Mouse (Mus musculus) brain, embryonic 18.5 days (tissue): ENCODE results near the gene Gm28308.

Experiments used
- DNase-seq: peaks from one replicate; pipeline ENCODE4 v3.0.0-alpha.2; 2012; ENCODE audit warnings: low read depth, low spot score

The Gm28308 gene

GRCm38 (mm10) chr6:52219234-52219942, 6.2 kb upstream of the Gm28308 start:
- no peak for DNase-seq

DNA sequence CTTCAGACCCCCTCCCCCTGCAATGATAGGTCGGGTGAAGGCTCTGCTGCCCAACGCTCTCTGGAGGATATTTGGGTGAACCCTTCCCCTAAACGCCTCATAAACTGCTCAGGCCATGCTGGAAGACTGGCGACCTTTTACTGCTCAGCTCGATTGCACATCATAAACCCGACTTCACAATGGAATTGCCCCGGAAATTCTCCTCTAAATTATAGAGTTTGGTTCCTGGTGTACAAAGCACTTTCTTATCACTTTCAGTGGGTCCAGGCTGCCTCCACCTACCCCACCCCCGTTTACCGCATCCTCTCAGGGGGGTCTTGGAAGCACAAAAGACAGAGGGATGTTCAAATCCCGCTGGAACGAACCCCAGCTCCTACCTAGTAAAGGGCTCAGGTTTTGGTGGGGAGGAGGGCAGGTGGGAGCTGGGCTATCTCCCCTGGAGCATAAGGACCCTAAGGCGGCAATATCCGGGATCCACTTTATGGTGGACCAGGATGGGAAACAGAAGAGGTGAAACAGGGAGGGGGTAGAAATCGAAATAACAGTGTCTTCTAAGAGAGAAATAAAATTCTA, 5.6 kb upstream of the Gm28308 start:
- DNase-seq = no peak

DNA sequence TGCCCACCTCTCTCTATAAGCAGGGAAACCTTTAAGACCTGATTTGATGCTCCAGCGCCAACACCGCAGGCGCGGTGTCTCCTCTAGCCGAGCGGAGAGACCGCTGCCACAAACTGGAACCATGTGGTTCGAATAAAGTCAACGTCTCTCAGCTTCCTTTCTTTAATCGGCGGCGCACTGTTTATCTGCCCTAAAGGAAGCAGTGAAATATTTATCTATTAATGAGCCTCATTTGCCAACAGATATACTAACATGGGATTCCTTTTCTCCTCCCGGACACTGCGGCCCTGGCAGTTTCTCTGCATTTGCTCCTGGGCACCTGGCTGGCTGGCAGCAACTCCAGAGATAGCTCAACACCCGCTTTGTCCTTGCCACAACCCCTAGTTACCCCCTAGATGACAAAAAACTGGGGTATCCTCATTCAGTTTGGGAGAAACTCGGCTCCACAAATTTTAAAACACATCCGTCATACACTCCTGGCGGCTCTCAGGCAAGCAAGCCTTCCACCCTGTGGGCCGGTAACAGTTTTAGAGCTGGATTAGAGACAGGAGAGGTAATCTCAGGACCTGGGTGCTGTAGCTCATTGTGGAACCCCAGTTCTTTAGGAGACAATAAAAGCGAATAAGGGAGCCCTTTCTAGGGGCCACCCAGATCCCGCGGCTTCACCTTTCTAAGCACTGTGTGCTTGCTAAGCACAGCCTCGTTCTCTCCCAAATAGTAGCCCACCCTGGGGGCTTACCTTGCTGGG, 4.9 kb upstream of the Gm28308 start:
- no peak for DNase-seq

- DNase-seq = no peak
Observed at GRCm38 (mm10) chr6:52217459-52217768, 4.3 kb upstream of the Gm28308 start.

GRCm38 (mm10) chr6:52216691-52217458, 3.7 kb upstream of the Gm28308 start:
- DNase-seq = no peak

DNA sequence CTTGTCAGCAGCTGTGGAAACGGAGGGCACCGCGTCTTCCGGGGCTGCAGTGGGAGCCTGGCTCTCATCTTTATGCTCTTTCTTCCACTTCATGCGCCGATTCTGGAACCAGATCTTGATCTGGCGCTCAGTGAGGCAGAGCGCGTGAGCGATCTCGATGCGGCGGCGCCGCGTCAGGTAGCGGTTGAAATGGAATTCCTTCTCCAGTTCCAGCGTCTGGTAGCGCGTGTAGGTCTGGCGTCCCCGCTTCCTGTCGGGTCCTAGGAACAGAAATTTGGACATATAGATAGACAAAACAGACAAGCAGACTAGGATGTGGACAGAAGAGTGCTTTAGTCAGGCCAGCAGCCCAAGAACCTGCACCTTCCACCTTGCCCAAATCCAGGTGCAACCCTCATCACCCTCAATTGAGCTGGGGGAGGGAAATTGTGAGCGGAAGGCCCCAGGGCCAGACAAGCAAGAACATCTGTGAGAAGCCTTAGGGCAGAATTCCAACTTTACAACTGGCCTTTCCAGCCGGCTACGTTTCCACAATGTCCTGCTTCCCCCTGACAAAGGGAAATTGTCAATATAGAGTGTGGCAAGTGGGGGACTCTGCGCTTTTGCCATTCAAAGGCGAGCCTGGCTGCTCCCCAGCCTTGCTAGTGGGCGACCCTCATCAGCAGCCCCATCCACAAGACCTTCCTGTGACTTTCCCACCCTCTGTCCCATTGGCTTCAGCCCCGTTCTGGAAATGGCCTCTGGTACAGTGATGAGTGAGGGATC, 2.8 kb upstream of the Gm28308 start:
- no peak for DNase-seq

GRCm38 (mm10) chr6:52215070-52215469, 1.9 kb upstream of the Gm28308 start:
- DNase-seq = no peak

DNA sequence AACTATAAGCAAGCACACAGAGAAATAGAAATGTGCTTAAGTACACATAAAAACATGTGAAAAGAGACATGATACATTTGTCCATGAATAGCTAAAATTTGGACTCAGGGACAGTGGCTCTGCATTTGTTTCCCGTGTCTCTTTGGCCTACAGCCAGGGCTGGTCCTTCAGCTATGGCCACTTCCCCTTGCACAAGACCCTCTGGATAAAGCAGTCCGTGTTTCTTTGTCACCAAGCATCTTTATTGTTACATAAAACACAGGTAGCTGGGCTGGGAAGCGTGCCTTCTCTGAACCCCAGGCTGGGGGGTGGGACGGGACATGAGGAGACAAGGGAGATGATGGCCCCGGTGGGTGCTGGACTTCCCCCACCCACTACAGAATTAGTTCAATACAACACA, 1.1 kb upstream of the Gm28308 start:
- DNase-seq = no peak

- DNase-seq = no peak
Observed at GRCm38 (mm10) chr6:52212556-52213118, 502 bp downstream of the Gm28308 start.

- DNase-seq = no peak
Observed at GRCm38 (mm10) chr6:52211961-52212360, 1.2 kb downstream of the Gm28308 start.

- no peak for DNase-seq
Observed at GRCm38 (mm10) chr6:52211170-52211935, 1.8 kb downstream of the Gm28308 start.

DNA sequence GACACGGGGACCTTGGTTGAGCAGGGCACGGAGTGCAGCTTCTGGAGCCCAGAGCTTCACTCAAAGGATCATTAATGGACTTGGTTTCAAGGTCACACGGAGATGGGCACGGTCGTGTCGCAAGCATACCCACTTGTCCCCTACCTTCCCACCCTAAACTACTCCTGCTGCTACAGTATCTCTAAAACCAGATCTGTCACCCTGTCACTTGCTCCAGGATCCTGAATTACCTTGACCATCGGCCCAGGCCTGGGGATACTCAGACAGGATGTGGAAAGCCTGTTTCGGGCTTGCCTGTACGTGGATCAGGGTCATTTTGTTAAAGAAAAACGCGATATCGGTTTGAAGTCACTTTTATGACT, 3.5 kb downstream of the Gm28308 start:
- DNase-seq = no peak

- no peak for DNase-seq
Observed at GRCm38 (mm10) chr6:52208868-52209684, 4.1 kb downstream of the Gm28308 start.

- no peak for DNase-seq
Observed at GRCm38 (mm10) chr6:52208072-52208867, 4.9 kb downstream of the Gm28308 start, which contains the start of gene Hoxa6. TSS of gene Hoxa6 (minus strand) at chr6:52208722.

DNA sequence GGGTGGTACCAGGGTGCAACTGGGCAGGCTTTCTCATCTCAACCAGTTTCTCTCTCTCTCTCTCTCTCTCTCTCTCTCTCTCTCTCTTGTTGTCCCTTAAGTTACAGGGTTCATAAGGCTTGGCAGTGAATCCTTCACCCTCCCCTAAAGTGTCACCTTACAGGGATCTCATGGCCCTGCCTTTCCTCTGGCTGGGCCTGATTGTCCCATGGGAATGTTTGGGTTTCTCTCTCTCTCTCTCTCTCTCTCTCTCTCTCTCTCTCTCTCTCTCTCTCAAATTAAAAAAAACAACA, 5.5 kb downstream of the Gm28308 start:
- no peak for DNase-seq

DNA sequence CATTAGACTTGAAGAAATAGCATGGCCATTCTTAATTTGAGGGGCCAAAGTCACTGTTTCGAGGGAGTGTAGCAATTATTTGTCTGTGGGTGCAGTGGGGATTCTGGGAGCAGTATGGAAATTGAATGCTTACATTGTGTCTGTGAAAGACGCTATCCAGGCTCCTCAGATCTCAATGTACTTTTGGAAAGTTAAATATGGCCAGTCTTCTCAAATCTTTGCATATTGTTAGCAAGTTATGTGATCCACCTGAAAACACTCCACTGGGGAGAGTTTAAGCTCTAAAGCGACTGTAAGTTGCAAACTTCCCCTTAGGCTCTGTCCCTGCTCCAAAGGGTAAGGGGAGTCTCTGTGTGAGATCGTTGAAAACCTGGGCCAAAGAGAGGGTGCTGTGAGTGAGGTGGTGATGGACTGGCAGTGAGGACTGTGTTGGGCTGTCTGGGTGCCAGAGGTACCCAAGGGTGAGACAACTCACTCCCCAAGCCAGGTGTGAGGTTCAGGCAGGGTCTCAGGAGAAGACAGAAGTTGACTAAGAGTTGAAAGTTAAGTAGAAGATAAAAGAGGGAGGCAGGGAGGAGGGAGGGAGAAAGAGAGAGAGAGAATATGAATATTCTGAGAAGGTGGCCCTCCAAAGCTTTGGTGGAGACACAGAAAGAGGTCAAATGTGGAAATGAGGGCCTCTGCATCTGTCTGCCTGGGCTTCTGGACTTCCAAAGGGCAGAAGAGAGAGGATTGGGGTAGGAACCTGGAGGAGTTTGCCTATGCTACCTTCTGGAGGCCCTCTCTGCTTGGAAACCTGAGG, 6.1 kb downstream of the Gm28308 start:
- no peak for DNase-seq

DNA sequence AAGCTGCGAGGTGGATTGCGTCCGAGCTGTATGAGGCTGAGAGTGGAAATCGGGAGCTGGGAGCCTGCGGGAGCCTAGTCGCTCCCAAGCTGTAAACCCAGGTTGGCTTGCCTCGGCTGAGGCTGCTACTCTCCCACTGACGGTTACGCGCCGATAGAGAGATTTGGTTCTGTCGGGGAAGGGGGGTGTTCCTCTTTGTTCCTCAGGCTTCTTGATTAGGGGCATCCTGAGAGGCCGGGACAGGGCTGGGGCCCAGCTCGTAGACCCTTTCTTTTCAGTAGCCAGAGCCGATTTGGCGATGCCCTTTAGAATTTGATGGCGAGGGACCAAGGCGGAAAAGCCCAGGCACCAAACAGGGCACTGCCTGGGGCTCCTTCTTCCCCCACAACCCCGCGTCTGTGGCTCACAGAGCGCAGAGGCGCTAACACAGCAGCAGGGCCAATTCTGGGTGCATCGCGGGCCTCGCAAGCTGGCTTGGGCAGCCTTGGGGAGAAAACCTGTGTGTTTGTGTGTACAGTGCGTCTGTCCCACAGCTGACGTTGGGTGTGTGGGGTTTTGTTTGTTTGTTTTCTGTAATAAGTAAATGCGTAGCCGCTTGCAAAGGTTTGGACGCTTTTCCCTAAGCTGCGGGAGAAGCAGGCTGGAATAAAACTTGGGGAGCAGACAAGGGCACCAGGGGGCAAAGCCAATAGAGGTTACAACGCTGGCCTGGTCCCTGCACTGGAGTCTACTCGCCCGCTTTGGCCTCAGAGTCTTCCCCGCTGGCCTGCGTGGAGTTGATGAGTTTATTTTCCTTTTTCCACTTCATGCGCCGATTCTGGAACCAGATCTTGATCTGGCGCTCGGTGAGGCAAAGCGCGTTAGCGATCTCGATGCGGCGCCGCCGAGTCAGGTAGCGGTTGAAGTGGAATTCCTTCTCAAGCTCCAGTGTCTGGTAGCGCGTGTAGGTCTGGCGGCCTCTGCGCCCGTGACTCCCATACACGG, 7.2 kb downstream of the Gm28308 start:
- DNase-seq = no peak
